In genomic region chr17:35105740-35106389, GRCm38 (mm10) we compare ENCODE assay signal across 8 mouse cellular contexts. TPM values are rescaled to one million over a fixed set of nuclear protein-coding genes. Genes with fewer than 3 reads are reported as not detected.
DNase-seq lines count a peak whose midpoint lies in the region; ATAC-seq and TF ChIP-seq lines count a peak whose summit lies in the region.

No protein-coding gene starts in this region.

- TF ChIP-seq EP300 in MEL (IDR thresholded peaks at IDR 0.05; ENCODE audit: low read depth in 1 of 2, low read length in 2 of 2): no peak
- no peak for TF ChIP-seq EP300 in liver, embryonic 14.5 days (IDR thresholded peaks at IDR 0.05; ENCODE audit: low read depth)

- H3K4me1 ChIP-seq in MEL (ENCODE audit: control insufficient read depth in 1 of 2, insufficient read depth in 2 of 2, low read length in 2 of 2): peaks cover 22 to 36% of the 10 kb centered on the region in 2 experiments
- H3K4me1 ChIP-seq in embryonic facial prominence, embryonic 11.5 days (ENCODE audit: control insufficient read depth, insufficient read depth, low read length): no peaks in the 10 kb centered on the region
- H3K4me1 ChIP-seq in hindbrain, postnatal 0 days (ENCODE audit: insufficient read depth, low read length): no peaks in the 10 kb centered on the region
- peaks cover 25 to 34% of the 10 kb centered on the region in 2 experiments for H3K4me1 ChIP-seq in liver, embryonic 14.5 days (replicated peaks; ENCODE audit: control insufficient read depth in 2 of 2, insufficient read depth in 2 of 2, low read length in 1 of 2)
- peaks cover 4% of the 10 kb centered on the region; the same call in 1 of the 2 replicates for H3K4me1 ChIP-seq in neural tube, embryonic 15.5 days

- TF ChIP-seq CTCF in MEL (IDR thresholded peaks at IDR 0.05 in 2 of 3, conservative IDR thresholded peaks at IDR 0.05 in 1 of 3; ENCODE audit: control insufficient read depth in 1 of 3, insufficient read depth in 1 of 3, low read depth in 2 of 3, low read length in 3 of 3, poor library complexity in 1 of 3, severe bottlenecking in 1 of 3): peak; percentile 56 to 92 (median 82)
- TF ChIP-seq CTCF in hindbrain, postnatal 0 days (IDR thresholded peaks at IDR 0.05; ENCODE audit: low read depth): peak; percentile 78
- peak; percentile 87 for TF ChIP-seq CTCF in liver, embryonic 14.5 days (IDR thresholded peaks at IDR 0.05; ENCODE audit: low read depth)

- H3K36me3 ChIP-seq in MEL (ENCODE audit: control insufficient read depth in 1 of 2, insufficient read depth in 2 of 2, low read length in 2 of 2): peaks cover 0 to 31% of the 10 kb centered on the region in 2 experiments; a peak in 2 of 4 replicates
- peaks cover 2% of the 10 kb centered on the region; the same call in 1 of the 2 replicates for H3K36me3 ChIP-seq in embryonic facial prominence, embryonic 11.5 days (replicated peaks; ENCODE audit: control insufficient read depth, insufficient read depth, low read depth, low read length)
- peaks cover 32% of the 10 kb centered on the region for H3K36me3 ChIP-seq in hindbrain, postnatal 0 days (ENCODE audit: insufficient read depth, low read length)
- peaks cover 8% of the 10 kb centered on the region for H3K36me3 ChIP-seq in liver, embryonic 14.5 days (replicated peaks; ENCODE audit: control insufficient read depth, insufficient read depth, low read depth)
- peaks cover 34% of the 10 kb centered on the region for H3K36me3 ChIP-seq in neural tube, embryonic 15.5 days

- no peaks in the 10 kb centered on the region for H3K9me3 ChIP-seq in MEL (replicated peaks; ENCODE audit: insufficient read depth, low read length)
- H3K9me3 ChIP-seq in embryonic facial prominence, embryonic 11.5 days (replicated peaks; ENCODE audit: control insufficient read depth, low read length): no peaks in the 10 kb centered on the region
- no peaks in the 10 kb centered on the region for H3K9me3 ChIP-seq in hindbrain, postnatal 0 days (ENCODE audit: low read length)
- no peaks in the 10 kb centered on the region for H3K9me3 ChIP-seq in liver, embryonic 14.5 days (ENCODE audit: control insufficient read depth, low read length)
- H3K9me3 ChIP-seq in neural tube, embryonic 15.5 days (replicated peaks): no peaks in the 10 kb centered on the region

- H3K4me2 ChIP-seq in embryonic facial prominence, embryonic 11.5 days (ENCODE audit: low read depth, low read length): peak overlapping the region; percentile 19
- peak overlapping the region; percentile 40 for H3K4me2 ChIP-seq in hindbrain, postnatal 0 days (ENCODE audit: low read depth, low read length)
- H3K4me2 ChIP-seq in liver, embryonic 14.5 days (ENCODE audit: low read depth): peak overlapping the region; percentile 32; the same call in 1 of the 2 replicates
- H3K4me2 ChIP-seq in neural tube, embryonic 15.5 days: peak overlapping the region; percentile 31

- DNase-seq in adrenal gland, postnatal 14 days: peak; percentile 63
- DNase-seq in adrenal gland, postnatal 4 days (ENCODE audit: low spot score in 2 of 2): no peak
- DNase-seq in MEL (ENCODE audit: low read depth, low spot score): peak; percentile 83
- peak; percentile 48 for DNase-seq in embryonic facial prominence, embryonic 11.5 days (ENCODE audit: low spot score)
- peak; percentile 75 for DNase-seq in hindbrain, postnatal 0 days (ENCODE audit: low spot score)
- peak in 1 of 3 experiments; percentile 40 for DNase-seq in liver, embryonic 14.5 days (ENCODE audit: low read depth in 3 of 3, low spot score in 3 of 3)
- no peak for DNase-seq in natural killer cell, adult 2 months (ENCODE audit: low spot score in 2 of 2)

- no peak for ATAC-seq in embryonic facial prominence, embryonic 11.5 days (replicated peaks; ENCODE audit: insufficient number of reproducible peaks, low FRiP score, low TSS enrichment, low read depth)
- ATAC-seq in hindbrain, postnatal 0 days: peak; percentile 49
- ATAC-seq in liver, embryonic 14.5 days (ENCODE audit: insufficient read depth): no peak
- ATAC-seq in neural tube, embryonic 15.5 days (ENCODE audit: low FRiP score): no peak

- no peaks in the 10 kb centered on the region for H3K79me2 ChIP-seq in MEL (ENCODE audit: control insufficient read depth, insufficient read depth, low read length, poor library complexity)

- peak; percentile 87 for TF ChIP-seq RAD21 in MEL (IDR thresholded peaks at IDR 0.05; ENCODE audit: low read depth, low read length)

- H3K27me3 ChIP-seq in MEL (ENCODE audit: control insufficient read depth in 1 of 2, insufficient read depth in 2 of 2, low read length in 2 of 2): no peaks in the 10 kb centered on the region
- no peaks in the 10 kb centered on the region for H3K27me3 ChIP-seq in embryonic facial prominence, embryonic 11.5 days (ENCODE audit: control insufficient read depth, insufficient read depth, low read length)
- H3K27me3 ChIP-seq in hindbrain, postnatal 0 days (ENCODE audit: insufficient read depth, low read length): no peaks in the 10 kb centered on the region
- no peaks in the 10 kb centered on the region for H3K27me3 ChIP-seq in liver, embryonic 14.5 days (ENCODE audit: control insufficient read depth, insufficient read depth, low read length)
- H3K27me3 ChIP-seq in neural tube, embryonic 15.5 days (replicated peaks): no peaks in the 10 kb centered on the region

- H3K9ac ChIP-seq in MEL (ENCODE audit: control insufficient read depth, low read depth, low read length, poor library complexity, severe bottlenecking): peak overlapping the region; percentile 64
- peak overlapping the region; percentile 54 for H3K9ac ChIP-seq in embryonic facial prominence, embryonic 11.5 days (replicated peaks; ENCODE audit: low read length)
- H3K9ac ChIP-seq in hindbrain, postnatal 0 days (replicated peaks; ENCODE audit: low read length): peak overlapping the region; percentile 23; the same call in 1 of the 2 replicates
- H3K9ac ChIP-seq in liver, embryonic 14.5 days (replicated peaks): peak overlapping the region; percentile 6; the same call in 1 of the 2 replicates
- no peak overlapping the region for H3K9ac ChIP-seq in neural tube, embryonic 15.5 days (replicated peaks)

- WGBS in embryonic facial prominence, embryonic 11.5 days: 22% methylated on average over 13 of the region's 13 CpGs
- WGBS in hindbrain, postnatal 0 days: 17% methylated on average over 13 of the region's 13 CpGs
- WGBS in liver, embryonic 14.5 days (ENCODE audit: insufficient replicate concordance): 21% methylated on average over 13 of the region's 13 CpGs
- 25% methylated on average over 13 of the region's 13 CpGs for WGBS in neural tube, embryonic 15.5 days

- H3K27ac ChIP-seq in MEL (ENCODE audit: control insufficient read depth, low read depth, low read length): peak overlapping the region; percentile 96
- H3K27ac ChIP-seq in embryonic facial prominence, embryonic 11.5 days (replicated peaks; ENCODE audit: low read depth, low read length): no peak overlapping the region
- peak overlapping the region; percentile 28; the same call in 1 of the 2 replicates for H3K27ac ChIP-seq in hindbrain, postnatal 0 days
- peak overlapping the region; percentile 67 for H3K27ac ChIP-seq in liver, embryonic 14.5 days
- H3K27ac ChIP-seq in neural tube, embryonic 15.5 days (replicated peaks): no peak overlapping the region

- TF ChIP-seq POLR2A in MEL (IDR thresholded peaks at IDR 0.05; ENCODE audit: control insufficient read depth in 1 of 2, insufficient read depth in 1 of 2, low read depth in 1 of 2, low read length in 2 of 2, poor library complexity in 1 of 2): peak in 1 of 2 experiments; percentile 40; a peak in 1 of 4 replicates

- H3K4me3 ChIP-seq in MEL (ENCODE audit: control insufficient read depth in 1 of 2, insufficient read depth in 1 of 2, low read depth in 2 of 2, low read length in 2 of 2): peak overlapping the region; percentile 22
- no peak overlapping the region for H3K4me3 ChIP-seq in embryonic facial prominence, embryonic 11.5 days (ENCODE audit: low read depth, low read length)
- H3K4me3 ChIP-seq in hindbrain, postnatal 0 days (ENCODE audit: low read length): no peak overlapping the region
- H3K4me3 ChIP-seq in liver, embryonic 14.5 days (ENCODE audit: insufficient read depth in 1 of 2, low read depth in 2 of 2, low read length in 2 of 2): no peak overlapping the region
- no peak overlapping the region for H3K4me3 ChIP-seq in neural tube, embryonic 15.5 days (replicated peaks)

RNA-seq across cellular contexts. Expression of gene Ly6g5c, which starts 2.2 kb away (rescaled TPM):
- not detected in 2 replicates for total RNA-seq in adrenal gland, postnatal 14 days (2021)
- total RNA-seq in adrenal gland, postnatal 4 days (2021): not detected
- not detected in 2 replicates for total RNA-seq in MEL (2012; rRNA removed)
- polyA plus RNA-seq in MEL (2012; ENCODE audit: insufficient read depth in 1 of 2, insufficient read length in 2 of 2, low read depth in 1 of 2, low replicate concordance in 2 of 2, missing spikeins in 1 of 2): not detected
- not detected in 2 replicates for polyA plus RNA-seq in embryonic facial prominence, embryonic 11.5 days (2014; fragmentation: Nextera tagmentation; extraction: Ambion mirVana)
- not detected in 2 replicates for total RNA-seq in hindbrain, postnatal 0 days (2014; rRNA removed)
- polyA plus RNA-seq in hindbrain, postnatal 0 days (2015; fragmentation: Nextera tagmentation; extraction: Ambion mirVana): not detected in 2 replicates
- not detected in 2 replicates for polyA plus RNA-seq in liver, embryonic 14.5 days (2012; rRNA removed)
- not detected in 2 replicates for polyA plus RNA-seq in liver, embryonic 14.5 days (2014; fragmentation: Nextera tagmentation; extraction: Ambion mirVana)
- polyA plus RNA-seq in neural tube, embryonic 15.5 days (2015; fragmentation: Nextera tagmentation; extraction: Ambion mirVana): not detected in 2 replicates

RNA-seq across cellular contexts. Expression of gene Ly6g5b, which starts 9.4 kb away (rescaled TPM):
- 0.33 and 1.1 TPM in 2 replicates for total RNA-seq in adrenal gland, postnatal 14 days (2021)
- total RNA-seq in adrenal gland, postnatal 4 days (2021): 1 to 10 TPM in 1 of 2 experiments, under 1 TPM in 1; 0.62 to 1.4 TPM
- total RNA-seq in MEL (2012; rRNA removed): 0.49 and 0.65 TPM in 2 replicates
- polyA plus RNA-seq in MEL (2012; ENCODE audit: insufficient read depth in 1 of 2, insufficient read length in 2 of 2, low read depth in 1 of 2, low replicate concordance in 2 of 2, missing spikeins in 1 of 2): 1 to 10 TPM in 1 of 2 experiments, not detected in 1; 1.4 TPM
- 0.53 and 1.1 TPM in 2 replicates for polyA plus RNA-seq in embryonic facial prominence, embryonic 11.5 days (2014; fragmentation: Nextera tagmentation; extraction: Ambion mirVana)
- total RNA-seq in hindbrain, postnatal 0 days (2014; rRNA removed): 1.7 and 2.0 TPM in 2 replicates
- polyA plus RNA-seq in hindbrain, postnatal 0 days (2015; fragmentation: Nextera tagmentation; extraction: Ambion mirVana): 0.76 and 1.2 TPM in 2 replicates
- 0.57 and 0.70 TPM in 2 replicates for polyA plus RNA-seq in liver, embryonic 14.5 days (2012; rRNA removed)
- polyA plus RNA-seq in liver, embryonic 14.5 days (2014; fragmentation: Nextera tagmentation; extraction: Ambion mirVana): 0.27 TPM in 1 of 2 replicates, not detected in the other
- 1.0 and 1.5 TPM in 2 replicates for polyA plus RNA-seq in neural tube, embryonic 15.5 days (2015; fragmentation: Nextera tagmentation; extraction: Ambion mirVana)

RNA-seq across cellular contexts. Expression of gene Gpank1, which starts 15.4 kb away (rescaled TPM):
- 11.3 and 12.3 TPM in 2 replicates for total RNA-seq in adrenal gland, postnatal 14 days (2021)
- total RNA-seq in adrenal gland, postnatal 4 days (2021): 10 to 100 TPM; 14.7 TPM
- total RNA-seq in MEL (2012; rRNA removed): 44.7 and 44.9 TPM in 2 replicates
- polyA plus RNA-seq in MEL (2012; ENCODE audit: insufficient read depth in 1 of 2, insufficient read length in 2 of 2, low read depth in 1 of 2, low replicate concordance in 2 of 2, missing spikeins in 1 of 2): 10 to 100 TPM in 1 of 2 experiments, not detected in 1; 40.4 TPM
- 24.6 and 26.4 TPM in 2 replicates for polyA plus RNA-seq in embryonic facial prominence, embryonic 11.5 days (2014; fragmentation: Nextera tagmentation; extraction: Ambion mirVana)
- 13.1 and 14.1 TPM in 2 replicates for total RNA-seq in hindbrain, postnatal 0 days (2014; rRNA removed)
- polyA plus RNA-seq in hindbrain, postnatal 0 days (2015; fragmentation: Nextera tagmentation; extraction: Ambion mirVana): 18.1 and 19.1 TPM in 2 replicates
- 8.9 and 10.0 TPM in 2 replicates for polyA plus RNA-seq in liver, embryonic 14.5 days (2012; rRNA removed)
- polyA plus RNA-seq in liver, embryonic 14.5 days (2014; fragmentation: Nextera tagmentation; extraction: Ambion mirVana): 12.2 and 12.7 TPM in 2 replicates
- polyA plus RNA-seq in neural tube, embryonic 15.5 days (2015; fragmentation: Nextera tagmentation; extraction: Ambion mirVana): 22.4 and 22.8 TPM in 2 replicates

RNA-seq across cellular contexts. Expression of gene Csnk2b, which starts 16.0 kb away (rescaled TPM):
- 210 and 214 TPM in 2 replicates for total RNA-seq in adrenal gland, postnatal 14 days (2021)
- total RNA-seq in adrenal gland, postnatal 4 days (2021): 100 to 1,000 TPM; 199 to 211 TPM
- 193 and 222 TPM in 2 replicates for total RNA-seq in MEL (2012; rRNA removed)
- polyA plus RNA-seq in MEL (2012; ENCODE audit: insufficient read depth in 1 of 2, insufficient read length in 2 of 2, low read depth in 1 of 2, low replicate concordance in 2 of 2, missing spikeins in 1 of 2): 100 to 1,000 TPM in 1 of 2 experiments, not detected in 1; 607 TPM
- 273 and 294 TPM in 2 replicates for polyA plus RNA-seq in embryonic facial prominence, embryonic 11.5 days (2014; fragmentation: Nextera tagmentation; extraction: Ambion mirVana)
- total RNA-seq in hindbrain, postnatal 0 days (2014; rRNA removed): 257 and 289 TPM in 2 replicates
- polyA plus RNA-seq in hindbrain, postnatal 0 days (2015; fragmentation: Nextera tagmentation; extraction: Ambion mirVana): 332 and 350 TPM in 2 replicates
- polyA plus RNA-seq in liver, embryonic 14.5 days (2012; rRNA removed): 79.2 and 106 TPM in 2 replicates
- polyA plus RNA-seq in liver, embryonic 14.5 days (2014; fragmentation: Nextera tagmentation; extraction: Ambion mirVana): 127 and 142 TPM in 2 replicates
- 312 and 350 TPM in 2 replicates for polyA plus RNA-seq in neural tube, embryonic 15.5 days (2015; fragmentation: Nextera tagmentation; extraction: Ambion mirVana)

RNA-seq across cellular contexts. Expression of gene Abhd16a, which starts 16.8 kb away (rescaled TPM):
- 69.7 and 76.3 TPM in 2 replicates for total RNA-seq in adrenal gland, postnatal 14 days (2021)
- total RNA-seq in adrenal gland, postnatal 4 days (2021): 10 to 100 TPM; 92.8 to 96.8 TPM
- 86.9 and 126 TPM in 2 replicates for total RNA-seq in MEL (2012; rRNA removed)
- polyA plus RNA-seq in MEL (2012; ENCODE audit: insufficient read depth in 1 of 2, insufficient read length in 2 of 2, low read depth in 1 of 2, low replicate concordance in 2 of 2, missing spikeins in 1 of 2): 10 to 100 TPM in 1 of 2 experiments, not detected in 1; 96.1 TPM
- 38.5 and 39.8 TPM in 2 replicates for polyA plus RNA-seq in embryonic facial prominence, embryonic 11.5 days (2014; fragmentation: Nextera tagmentation; extraction: Ambion mirVana)
- 129 and 158 TPM in 2 replicates for total RNA-seq in hindbrain, postnatal 0 days (2014; rRNA removed)
- 121 TPM in 2 replicates for polyA plus RNA-seq in hindbrain, postnatal 0 days (2015; fragmentation: Nextera tagmentation; extraction: Ambion mirVana)
- polyA plus RNA-seq in liver, embryonic 14.5 days (2012; rRNA removed): 29.1 and 30.0 TPM in 2 replicates
- 42.3 and 44.3 TPM in 2 replicates for polyA plus RNA-seq in liver, embryonic 14.5 days (2014; fragmentation: Nextera tagmentation; extraction: Ambion mirVana)
- polyA plus RNA-seq in neural tube, embryonic 15.5 days (2015; fragmentation: Nextera tagmentation; extraction: Ambion mirVana): 110 TPM in 2 replicates

Comparison
In these comparisons a context has a peak if more than half of its experiments do, and no peak if none do; other contexts are left out.
1. DNase-seq: peak in adrenal gland, postnatal 14 days (single experiment), MEL (single experiment), embryonic facial prominence, embryonic 11.5 days (single experiment) and hindbrain, postnatal 0 days (single experiment); none in adrenal gland, postnatal 4 days (0 of 2) and natural killer cell, adult 2 months (0 of 2).
2. H3K27ac ChIP-seq: peak in MEL (single experiment), hindbrain, postnatal 0 days (single experiment) and liver, embryonic 14.5 days (single experiment); none in embryonic facial prominence, embryonic 11.5 days (single experiment) and neural tube, embryonic 15.5 days (single experiment).
3. H3K4me3 ChIP-seq: peak in MEL (2 of 2); none in embryonic facial prominence, embryonic 11.5 days (single experiment), hindbrain, postnatal 0 days (single experiment), liver, embryonic 14.5 days (0 of 2) and neural tube, embryonic 15.5 days (single experiment).
4. Peak in every context shown above with its lines, with median percentiles within 50 percentile points of each other: CTCF ChIP-seq and H3K4me2 ChIP-seq.